Mouse (Mus musculus) midbrain, embryonic 11.5 days (tissue): Measurements from ENCODE around the gene Gm3415. TPM values are rescaled to one million over a fixed set of nuclear protein-coding genes. Genes with fewer than 3 reads are reported as not detected.

ENCODE experiments used
- polyA plus RNA-seq: library from polyadenylated mRNA; unstranded; fragments of >200 nt; fragmentation: Nextera tagmentation; extraction: Ambion mirVana; gene quantifications from 2 replicates; pipeline ENCODE4 v1.2.1, GENCODE M21; 2014

Gm3415 gene
- polyA plus RNA-seq, 1 experiment from 2014 or later, result not detected

Other genes with a start within 250 kb of the Gm3415 start
- gene Wasf3, start 171.2 kb upstream of the Gm3415 start, polyA plus RNA-seq, result 6.3 and 6.4 TPM in 2 replicates
- not detected in 2 replicates for gene Gm6408, start 74.2 kb upstream of the Gm3415 start, polyA plus RNA-seq
- gene Gm6370, start 64.8 kb upstream of the Gm3415 start, polyA plus RNA-seq, result not detected in 2 replicates
- gene 4930449I24Rik, start 53.7 kb upstream of the Gm3415 start, polyA plus RNA-seq, result not detected in 2 replicates
- gene Gm3402, start 42.0 kb upstream of the Gm3415 start, polyA plus RNA-seq, result not detected in 2 replicates
- not detected in 2 replicates for gene Gm3404, start 30.3 kb upstream of the Gm3415 start, polyA plus RNA-seq
- gene Gm3409, start 18.5 kb upstream of the Gm3415 start, polyA plus RNA-seq, result not detected in 2 replicates
- 0.36 and 0.39 TPM in 2 replicates for gene Gpr12, start 29.1 kb downstream of the Gm3415 start, polyA plus RNA-seq
- 10.7 and 12.1 TPM in 2 replicates for gene Usp12, start 238.9 kb downstream of the Gm3415 start, polyA plus RNA-seq